Mouse (Mus musculus) ES-E14 (cell line): Measurements from ENCODE around the gene Tmc2.

Experiments
- HCFC1 ChIP-seq: IDR thresholded peaks from 2 replicates; pipeline ENCODE4 v1.6.1; 2012; ENCODE audit warnings: low read length, inconsistent platforms, borderline replicate concordance; ENCODE audit not compliant: insufficient read depth
- ZC3H11A ChIP-seq: IDR thresholded peaks from 2 replicates; pipeline ENCODE4 v1.6.1; 2012; ENCODE audit warnings: low read depth, mild to moderate bottlenecking, inconsistent platforms, low read length, borderline replicate concordance

DNA sequence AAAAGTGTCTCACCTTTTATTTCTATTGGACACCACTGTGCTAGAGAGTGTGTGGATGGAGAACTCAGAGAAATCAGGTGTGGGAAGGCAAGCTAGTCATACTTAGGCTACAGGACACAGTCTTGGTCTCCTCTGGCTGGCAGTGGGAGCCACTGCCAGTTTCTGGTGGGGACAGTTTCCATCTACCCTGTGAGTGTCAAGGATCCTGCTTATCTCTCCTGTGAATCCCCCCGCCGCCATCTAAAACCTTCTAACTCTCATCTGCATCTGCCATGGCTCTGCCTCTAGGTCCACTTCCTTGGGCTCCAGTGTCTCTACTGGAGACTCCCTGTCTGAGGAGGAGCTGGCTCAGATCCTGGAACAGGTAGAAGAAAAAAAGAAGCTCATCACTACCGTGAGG lies 13.0 kb downstream of the Tmc2 start:
- no peak for TF ChIP-seq ZC3H11A
- TF ChIP-seq HCFC1 = no peak
